In the genomic region with DNA sequence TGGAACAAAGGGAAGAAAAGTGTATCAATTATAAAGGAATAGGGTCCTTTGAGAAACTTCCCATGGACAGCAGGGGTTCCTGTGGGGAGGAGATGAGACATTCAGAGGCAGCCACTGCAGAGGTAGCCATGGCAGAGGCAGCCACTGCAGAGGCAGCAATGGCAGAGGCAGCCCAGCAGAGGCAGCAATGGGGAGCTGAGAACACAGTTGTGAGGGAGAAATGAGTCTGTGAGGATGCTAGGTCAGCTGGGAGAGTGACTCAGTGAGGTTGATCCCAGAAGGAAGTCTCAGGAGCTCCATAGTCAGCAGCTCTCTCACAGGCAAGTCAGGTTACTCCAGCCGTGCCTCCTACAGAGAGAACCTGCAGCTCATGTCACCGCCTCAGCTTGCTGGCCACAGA, we compare ENCODE assay signal across 30 mouse cellular contexts.
DNase-seq lines count a peak whose midpoint lies in the region; ATAC-seq and TF ChIP-seq lines count a peak whose summit lies in the region.
"Had no signal": no experiment of that assay in that cellular context is flagged by ENCODE, and none has a peak within 500 bp of the region (broad histone marks: within the 10 kb centered on the region; RNA-seq: fewer than 3 reads in every experiment).

No protein-coding gene starts in this region.

- no peak overlapping the region for H3K9ac ChIP-seq in forebrain, postnatal 0 days
- no peak overlapping the region for H3K9ac ChIP-seq in forebrain, embryonic 11.5 days (ENCODE audit: low read length)
- H3K9ac ChIP-seq in kidney, postnatal 0 days (ENCODE audit: low read depth, low read length), result no peak overlapping the region
- H3K9ac ChIP-seq: embryonic facial prominence, embryonic 13.5 days; heart, embryonic 15.5 days; hindbrain, embryonic 13.5 days; kidney, embryonic 15.5 days; limb, embryonic 12.5 days; liver, embryonic 15.5 days; lung, embryonic 14.5 days; neural tube, embryonic 13.5 days had no signal

- no peak for DNase-seq in forebrain, postnatal 0 days
- DNase-seq in forebrain, embryonic 11.5 days (ENCODE audit: low spot score), result no peak
- DNase-seq in kidney, postnatal 0 days (ENCODE audit: low spot score), result no peak
- DNase-seq in kidney, postnatal 4 days, result no peak
- DNase-seq in retina, embryonic 14.5 days (ENCODE audit: low spot score), result peak; percentile 52
- no peak for DNase-seq in retina, postnatal 1 day
- no peak for DNase-seq in urinary bladder, postnatal 10 days (ENCODE audit: low spot score)
- DNase-seq: adrenal gland, postnatal 14 days; cerebellum, adult 18-20 months; cerebellum, postnatal 10 days; gastrocnemius, postnatal 10 days; heart, postnatal 36 days; kidney, adult 18-20 months; kidney, postnatal 36 days; lung, embryonic 14.5 days; lung, postnatal 14 days; right cerebral cortex, postnatal 4 days; thymus, adult 18-20 months; thymus, postnatal 25 days had no signal

- no peak overlapping the region for H3K4me3 ChIP-seq in forebrain, postnatal 0 days (ENCODE audit: low read depth, low read length)
- H3K4me3 ChIP-seq in forebrain, embryonic 11.5 days (ENCODE audit: low read depth, low read length), result no peak overlapping the region
- no peak overlapping the region for H3K4me3 ChIP-seq in kidney, postnatal 0 days (replicated peaks; ENCODE audit: low read depth, low read length)
- H3K4me3 ChIP-seq: embryonic facial prominence, embryonic 13.5 days; heart, embryonic 10.5 days; heart, embryonic 15.5 days; hindbrain, embryonic 13.5 days; kidney, embryonic 15.5 days; limb, embryonic 12.5 days; liver, embryonic 15.5 days; neural tube, embryonic 13.5 days had no signal

- no peaks in the 10 kb centered on the region for H3K36me3 ChIP-seq in forebrain, postnatal 0 days (ENCODE audit: insufficient read depth)
- H3K36me3 ChIP-seq in forebrain, embryonic 11.5 days (ENCODE audit: control insufficient read depth, insufficient read depth, low read length), result no peaks in the 10 kb centered on the region
- H3K36me3 ChIP-seq in kidney, postnatal 0 days (ENCODE audit: insufficient read depth, low read length), result no peaks in the 10 kb centered on the region
- H3K36me3 ChIP-seq: embryonic facial prominence, embryonic 13.5 days; heart, embryonic 10.5 days; heart, embryonic 15.5 days; hindbrain, embryonic 13.5 days; kidney, embryonic 15.5 days; limb, embryonic 12.5 days; liver, embryonic 15.5 days; neural tube, embryonic 13.5 days had no signal

- no peak overlapping the region for H3K4me2 ChIP-seq in forebrain, postnatal 0 days (ENCODE audit: low read depth)
- no peak overlapping the region for H3K4me2 ChIP-seq in forebrain, embryonic 11.5 days (ENCODE audit: low read depth, low read length, severe bottlenecking)
- no peak overlapping the region for H3K4me2 ChIP-seq in kidney, postnatal 0 days (ENCODE audit: low read length)
- H3K4me2 ChIP-seq: embryonic facial prominence, embryonic 13.5 days; heart, embryonic 15.5 days; hindbrain, embryonic 13.5 days; kidney, embryonic 15.5 days; limb, embryonic 12.5 days; liver, embryonic 15.5 days; lung, embryonic 14.5 days; neural tube, embryonic 13.5 days had no signal

- ATAC-seq in forebrain, postnatal 0 days, result peak; percentile 40; the same call in 1 of the 2 replicates
- no peak for ATAC-seq in forebrain, embryonic 11.5 days (replicated peaks; ENCODE audit: low FRiP score)
- no peak for ATAC-seq in kidney, postnatal 0 days (replicated peaks; ENCODE audit: low FRiP score, low read depth)
- ATAC-seq: forebrain, embryonic 14.5 days; Patski had no signal

- H3K27me3 ChIP-seq in forebrain, postnatal 0 days (ENCODE audit: insufficient read depth, low read length), result no peaks in the 10 kb centered on the region
- H3K27me3 ChIP-seq in forebrain, embryonic 11.5 days (ENCODE audit: control insufficient read depth, insufficient read depth, low read length), result no peaks in the 10 kb centered on the region
- no peaks in the 10 kb centered on the region for H3K27me3 ChIP-seq in kidney, postnatal 0 days (ENCODE audit: insufficient read depth, low read length)
- H3K27me3 ChIP-seq: kidney, embryonic 15.5 days; liver, embryonic 15.5 days; neural tube, embryonic 13.5 days had no signal

- H3K4me1 ChIP-seq in forebrain, postnatal 0 days (ENCODE audit: insufficient read depth), result 0 out of 2 replicates have a peak, but pooled peaks cover 5% of the 10 kb centered on the region
- peaks cover 2% of the 10 kb centered on the region; the same call in 1 of the 2 replicates for H3K4me1 ChIP-seq in forebrain, embryonic 11.5 days (replicated peaks; ENCODE audit: control insufficient read depth, insufficient read depth, low read length)
- no peaks in the 10 kb centered on the region for H3K4me1 ChIP-seq in kidney, postnatal 0 days (replicated peaks; ENCODE audit: insufficient read depth, low read length)
- H3K4me1 ChIP-seq: heart, embryonic 15.5 days; kidney, embryonic 15.5 days; liver, embryonic 15.5 days had no signal

- no peak overlapping the region for H3K27ac ChIP-seq in forebrain, postnatal 0 days (ENCODE audit: low read depth, low read length)
- H3K27ac ChIP-seq in forebrain, embryonic 11.5 days (ENCODE audit: low read depth, low read length), result no peak overlapping the region
- H3K27ac ChIP-seq in kidney, postnatal 0 days, result no peak overlapping the region
- H3K27ac ChIP-seq: embryonic facial prominence, embryonic 13.5 days; heart, embryonic 10.5 days; heart, embryonic 15.5 days; hindbrain, embryonic 13.5 days; kidney, embryonic 15.5 days; limb, embryonic 12.5 days; liver, embryonic 15.5 days; neural tube, embryonic 13.5 days; stomach, postnatal 0 days had no signal

- peak; percentile 33; the same call in 1 of the 2 replicates for TF ChIP-seq CTCF in forebrain, postnatal 0 days (IDR thresholded peaks at IDR 0.05; ENCODE audit: low read depth)
- 0 out of 2 replicates have a peak, but pooled peaks have one; percentile 3 for TF ChIP-seq CTCF in kidney, postnatal 0 days (IDR thresholded peaks at IDR 0.05; ENCODE audit: low read depth)

- H3K9me3 ChIP-seq in forebrain, postnatal 0 days (ENCODE audit: low read length), result no peaks in the 10 kb centered on the region
- H3K9me3 ChIP-seq in forebrain, embryonic 11.5 days (ENCODE audit: control insufficient read depth, low read length), result no peaks in the 10 kb centered on the region
- H3K9me3 ChIP-seq in kidney, postnatal 0 days (replicated peaks; ENCODE audit: low read length), result no peaks in the 10 kb centered on the region
- H3K9me3 ChIP-seq: embryonic facial prominence, embryonic 13.5 days; heart, embryonic 10.5 days; heart, embryonic 15.5 days; hindbrain, embryonic 13.5 days; kidney, embryonic 15.5 days; limb, embryonic 12.5 days; liver, embryonic 15.5 days; neural tube, embryonic 13.5 days had no signal

- WGBS in forebrain, postnatal 0 days, result 91% methylated on average over 2 of the region's 2 CpGs
- WGBS in forebrain, embryonic 11.5 days, result 92% methylated on average over 2 of the region's 2 CpGs
- 79% methylated on average over 2 of the region's 2 CpGs for WGBS in kidney, postnatal 0 days
